Mouse (Mus musculus): Measurements from ENCODE around the gene Ncoa1.

The Ncoa1 gene

DNA sequence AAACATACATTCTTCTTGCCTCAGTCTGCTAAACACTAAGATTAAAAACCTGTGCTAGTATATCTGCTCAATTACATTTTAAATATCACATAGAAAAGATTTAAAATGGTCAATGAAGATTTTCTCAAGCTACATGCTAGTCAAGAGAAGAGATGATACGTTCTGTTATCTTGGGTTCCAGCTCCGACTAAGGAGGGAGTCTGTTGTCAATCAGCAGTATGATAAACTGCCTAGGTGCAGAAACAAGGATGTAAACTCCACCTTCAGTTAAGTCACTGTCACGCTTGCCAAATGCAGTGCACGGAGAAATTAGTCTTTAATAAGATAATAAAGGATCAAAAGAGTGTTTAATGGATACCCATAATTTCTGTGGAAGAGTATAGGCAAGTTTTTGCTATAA is 178.4 kb downstream of the Ncoa1 start:
- no peak for DNase-seq

DNA sequence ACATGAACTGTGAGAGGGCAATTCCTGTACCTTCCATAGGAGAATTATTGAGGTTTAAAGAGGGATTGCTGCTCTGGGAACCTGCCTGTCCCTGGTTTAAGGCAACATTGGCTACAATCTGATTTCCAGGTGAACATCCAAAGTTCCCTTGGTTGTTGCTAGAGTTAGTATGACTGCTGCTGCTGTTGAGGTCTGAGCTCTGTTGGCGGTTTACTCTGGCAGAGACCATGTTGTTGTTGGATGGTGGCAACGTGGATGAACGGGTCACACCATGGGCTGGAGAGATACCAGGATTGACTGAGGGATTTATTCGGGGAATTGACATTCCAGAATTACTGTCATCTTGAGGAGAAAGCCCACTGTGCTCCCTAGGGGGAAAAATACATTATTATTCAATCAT is 181.1 kb downstream of the Ncoa1 start:
- DNase-seq, result no peak

DNA sequence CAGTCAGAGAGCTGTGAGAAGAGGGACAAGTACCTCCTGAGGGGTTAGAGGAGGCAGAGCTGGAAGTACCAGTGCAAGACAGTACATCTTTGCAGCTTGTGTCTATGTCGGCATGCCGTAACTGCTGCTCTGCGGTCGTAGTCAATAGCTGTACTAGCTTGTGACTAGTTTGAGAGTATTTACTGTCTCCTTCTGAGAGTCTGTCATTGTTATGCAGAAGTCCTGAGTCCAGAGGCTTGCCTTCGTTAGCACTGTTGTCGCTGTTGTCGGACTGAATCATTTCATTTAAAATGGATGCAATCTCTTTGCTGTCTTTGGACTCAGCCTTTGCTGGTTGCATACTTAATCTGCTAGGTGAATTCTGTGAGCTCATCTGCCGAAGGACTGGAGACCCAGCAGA is 181.7 kb downstream of the Ncoa1 start:
- no peak for DNase-seq

DNA sequence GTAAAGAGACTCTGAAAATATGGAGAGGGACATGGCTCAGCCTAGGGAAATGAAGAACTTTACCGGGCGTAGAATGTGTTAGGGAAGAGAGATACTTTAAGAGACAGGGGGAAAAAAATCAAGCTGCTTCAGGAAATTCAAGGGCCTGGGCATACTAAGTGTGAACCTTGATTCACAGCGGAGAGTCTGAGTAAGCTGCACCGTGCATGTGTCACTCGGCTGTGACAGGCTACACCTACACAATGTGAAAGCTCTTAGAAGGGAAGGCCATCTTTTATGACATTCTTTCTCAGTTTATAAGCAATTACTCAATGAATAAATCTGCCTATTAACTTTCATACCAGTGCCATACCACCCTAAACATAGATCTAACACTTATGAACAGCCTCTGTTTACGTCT is 183.2 kb downstream of the Ncoa1 start:
- DNase-seq, result no peak

DNA sequence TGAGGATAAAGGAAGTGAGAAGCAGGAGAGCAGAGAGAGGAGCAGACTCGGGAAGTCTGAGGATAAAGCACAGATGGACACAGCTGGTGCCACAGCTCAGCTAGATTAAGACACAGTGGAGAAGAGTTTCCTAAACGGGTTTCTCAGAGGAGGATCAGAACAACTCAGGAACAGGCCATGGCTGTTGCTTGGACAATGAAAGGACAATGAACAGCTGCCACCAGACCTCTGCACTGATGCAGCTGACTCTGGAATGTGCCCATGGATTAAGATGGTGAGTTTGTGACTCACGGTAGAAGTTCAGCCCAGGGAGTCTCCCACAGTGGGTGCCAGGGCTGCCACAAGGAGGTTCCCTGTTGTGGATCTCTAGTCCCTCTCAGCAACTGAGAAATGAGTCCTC is 191.8 kb downstream of the Ncoa1 start:
- no peak for DNase-seq

DNA sequence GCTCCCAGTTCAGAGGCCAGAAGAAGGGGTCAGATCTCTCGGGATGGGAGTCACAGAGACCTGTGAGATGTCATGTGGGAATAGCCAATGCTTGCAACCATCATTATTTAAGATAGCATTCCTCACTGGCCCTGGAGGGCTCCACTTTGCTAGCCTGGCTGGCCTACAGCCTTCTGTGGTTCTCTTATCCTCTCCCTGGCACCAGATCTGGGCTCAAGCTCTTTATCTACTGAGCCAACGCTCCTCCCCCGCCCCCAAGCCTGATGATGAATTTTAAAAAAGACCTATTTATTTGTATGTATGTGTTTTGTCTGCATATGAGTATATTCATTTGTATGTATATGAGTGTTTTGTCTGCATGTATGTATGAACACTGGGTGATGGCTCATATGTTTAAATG is 197.1 kb downstream of the Ncoa1 start:
- DNase-seq, result no peak

DNA sequence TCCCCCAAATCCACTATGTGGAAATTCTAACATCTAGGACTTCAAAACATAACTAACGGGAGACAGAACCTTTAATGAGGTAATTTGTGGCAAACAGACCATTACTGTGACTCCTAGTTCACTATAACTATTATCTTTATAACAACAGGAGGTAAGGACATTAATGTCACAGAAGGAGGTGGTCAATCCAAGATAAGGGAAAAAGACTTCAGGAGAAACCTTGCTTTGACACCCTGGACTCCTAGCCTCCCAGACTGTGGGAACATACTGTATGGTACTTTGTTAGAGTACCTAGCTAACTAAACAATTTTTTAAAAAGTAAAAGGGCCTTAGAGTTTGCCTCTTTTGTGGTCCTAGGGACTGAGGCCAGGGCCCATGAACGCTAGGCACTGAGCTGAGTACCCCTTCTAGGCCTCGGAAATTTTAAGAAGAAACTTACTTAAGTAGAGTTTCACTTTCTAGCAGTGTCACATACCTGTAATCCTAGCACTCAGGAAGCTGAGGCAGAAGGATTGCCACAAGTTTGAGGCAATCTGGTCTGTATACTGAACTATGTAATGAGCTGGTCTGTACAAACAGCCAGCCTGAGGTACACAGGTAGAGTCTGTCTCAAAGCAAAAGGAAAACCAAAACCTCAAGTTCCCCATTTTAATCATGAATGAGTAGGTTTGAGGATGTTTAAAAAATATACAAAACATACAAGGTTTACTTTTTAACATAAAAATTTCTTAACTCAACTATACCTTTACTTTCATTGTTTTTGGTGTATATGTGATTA is 197.8 kb downstream of the Ncoa1 start:
- DNase-seq, result no peak

DNA sequence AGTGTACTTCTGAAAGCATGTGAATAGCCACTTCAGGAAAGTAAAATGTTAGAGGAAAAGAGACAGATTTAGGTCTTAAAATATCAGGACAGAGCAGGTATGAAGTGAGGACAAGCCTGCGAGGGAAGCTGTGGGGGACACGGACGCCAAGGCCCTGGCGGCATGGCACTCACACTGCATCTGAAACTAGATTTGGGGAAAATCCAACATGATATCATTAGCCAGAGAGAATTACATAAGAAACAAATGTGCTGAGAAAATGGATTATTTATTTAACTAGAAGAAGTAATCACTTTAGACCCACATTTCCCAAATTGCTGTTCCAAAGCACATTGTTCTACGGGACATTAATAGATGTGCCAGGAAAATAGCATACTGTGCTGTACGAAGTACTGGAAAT is 205.9 kb downstream of the Ncoa1 start:
- no peak for DNase-seq

DNA sequence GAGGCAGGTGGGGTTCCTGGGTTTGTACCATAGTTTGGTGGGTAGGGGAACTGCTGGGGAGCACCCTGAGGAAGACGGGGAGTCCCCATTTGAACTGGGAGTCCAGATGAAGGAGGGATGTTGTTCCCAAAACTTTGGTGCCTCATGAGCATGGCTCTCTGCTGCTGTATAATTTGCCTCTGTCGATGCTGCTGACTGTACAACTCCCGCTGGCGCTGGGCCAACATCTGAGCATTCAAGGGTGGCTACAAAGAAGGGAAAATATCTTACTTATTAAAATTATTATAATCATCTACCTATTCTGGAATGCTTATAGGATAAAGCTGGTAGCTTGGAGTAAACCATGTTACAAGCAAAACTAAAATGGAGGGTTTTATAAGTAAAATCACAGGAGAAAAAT is 209.2 kb downstream of the Ncoa1 start:
- DNase-seq, result peak in 1 of 2 experiments; percentile 42

DNA sequence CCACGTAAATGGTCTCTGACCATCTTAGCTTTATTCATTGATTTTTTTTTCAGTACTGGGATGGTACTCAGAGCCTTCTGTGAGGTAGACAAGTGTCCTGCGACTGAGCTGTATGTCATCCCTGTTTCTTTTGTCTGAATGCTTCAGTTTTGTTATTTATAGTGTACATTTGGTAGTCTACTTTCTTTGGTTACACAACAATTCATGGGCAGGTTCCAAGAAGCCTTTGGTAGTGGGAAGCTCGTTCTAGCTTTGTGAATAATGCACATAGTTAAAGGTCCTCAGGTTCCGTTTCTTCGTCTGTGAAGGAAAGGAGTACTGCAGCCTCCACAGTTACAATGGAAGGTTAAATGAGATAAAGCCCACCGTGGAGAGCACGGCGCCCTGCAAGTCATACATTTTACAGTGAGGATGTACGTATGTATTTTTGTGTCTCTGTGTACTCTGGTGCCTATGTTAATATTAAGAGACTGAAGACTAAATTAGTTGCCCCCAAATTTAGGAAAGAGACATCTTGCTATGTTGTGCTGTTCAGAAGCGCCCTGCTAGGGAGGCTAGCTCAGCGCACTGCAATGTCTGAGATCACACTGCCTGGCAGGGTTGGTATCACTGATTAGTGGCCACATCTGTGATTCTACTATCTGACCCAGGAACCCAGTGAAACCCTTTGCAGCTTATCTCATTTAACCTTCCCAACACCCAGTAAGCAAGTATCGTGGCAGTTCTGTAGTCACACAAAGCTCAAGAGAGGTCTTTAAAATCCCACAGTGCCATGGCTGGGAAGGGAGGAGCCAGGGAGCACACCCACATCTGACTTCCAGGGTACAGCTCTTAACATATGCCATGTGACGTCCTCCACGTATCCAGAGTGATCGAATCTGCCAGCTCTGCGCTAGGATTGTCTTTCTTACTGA is 224.0 kb downstream of the Ncoa1 start:
- DNase-seq, result no peak

DNA sequence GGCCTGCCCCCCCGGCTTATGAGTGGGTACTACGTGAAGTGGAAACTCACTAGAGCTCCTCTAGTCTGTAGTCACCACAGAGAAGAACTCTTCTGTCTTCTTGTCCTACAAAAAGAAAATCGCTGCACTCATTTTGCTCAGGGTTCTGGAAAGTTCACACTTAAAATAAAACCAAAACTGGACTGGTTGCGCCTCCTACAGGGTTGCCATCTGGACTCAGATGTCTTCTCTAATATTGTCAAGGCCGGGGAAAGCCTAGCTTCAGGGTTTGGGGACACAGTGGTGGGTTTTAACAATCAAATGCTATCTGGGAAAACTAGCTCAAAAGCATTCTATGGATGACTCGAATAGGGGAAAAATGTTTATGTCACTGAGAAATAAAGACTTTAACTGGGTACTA is 227.2 kb downstream of the Ncoa1 start:
- no peak for DNase-seq

DNA sequence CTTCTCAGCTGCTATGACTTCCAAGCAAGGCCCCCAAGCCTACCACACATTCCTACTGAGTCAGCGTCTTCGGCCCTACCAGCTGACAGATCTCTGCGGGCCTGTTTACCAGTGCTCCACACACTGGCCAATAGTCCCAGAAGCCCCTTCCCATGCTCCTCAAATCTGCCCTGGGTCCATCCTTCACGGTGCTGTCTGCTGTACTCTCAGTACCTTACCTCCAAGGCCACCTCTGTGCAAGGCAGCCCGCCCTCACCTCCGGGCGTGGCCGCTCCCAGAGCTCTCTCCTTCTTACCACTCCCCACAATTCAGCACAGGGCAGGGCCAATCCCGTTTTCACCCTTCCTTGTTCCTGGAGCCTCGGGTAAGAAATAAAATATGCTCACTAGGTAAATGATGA is 231.2 kb downstream of the Ncoa1 start:
- no peak for DNase-seq

DNA sequence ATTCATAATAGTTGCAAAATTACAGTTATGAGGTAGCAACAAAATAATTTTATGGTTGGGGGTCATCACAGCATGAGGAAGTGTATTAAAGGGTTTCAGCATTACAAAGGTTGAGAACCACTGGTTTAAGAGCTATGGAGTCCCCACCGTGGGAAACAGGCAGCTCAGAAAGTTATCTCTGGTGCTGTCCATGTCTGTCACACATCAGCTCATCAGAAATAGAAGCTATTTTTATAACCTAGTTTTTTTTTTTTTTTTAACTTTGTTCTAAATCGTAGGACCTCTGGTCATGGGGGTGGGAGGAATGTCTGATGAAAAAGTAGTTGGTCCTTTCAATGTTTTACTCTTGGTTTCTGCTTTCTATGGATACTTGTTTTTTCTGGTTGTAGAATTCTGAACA is 233.2 kb downstream of the Ncoa1 start:
- no peak for DNase-seq

DNA sequence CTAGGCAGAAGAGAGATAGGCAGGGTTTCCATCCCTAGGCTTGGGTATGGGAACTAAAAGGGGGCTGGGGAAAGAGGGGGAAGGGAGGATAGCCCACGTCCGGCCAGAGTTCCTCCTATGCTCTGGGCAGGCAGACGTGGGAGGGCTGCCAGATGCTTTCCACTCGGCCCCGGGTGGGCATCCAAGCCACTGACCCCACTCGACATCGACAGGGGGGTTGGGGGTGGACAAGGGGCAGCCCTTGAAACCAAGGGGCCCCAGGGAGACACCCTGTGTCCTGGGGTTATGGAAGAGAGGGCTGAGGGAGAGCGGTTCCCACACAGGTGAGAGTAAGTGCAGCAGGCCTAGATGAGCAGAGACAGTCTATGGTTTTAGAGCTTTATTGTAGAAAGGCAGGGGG is 236.7 kb downstream of the Ncoa1 start:
- peak in 1 of 2 experiments; percentile 34 for DNase-seq

DNA sequence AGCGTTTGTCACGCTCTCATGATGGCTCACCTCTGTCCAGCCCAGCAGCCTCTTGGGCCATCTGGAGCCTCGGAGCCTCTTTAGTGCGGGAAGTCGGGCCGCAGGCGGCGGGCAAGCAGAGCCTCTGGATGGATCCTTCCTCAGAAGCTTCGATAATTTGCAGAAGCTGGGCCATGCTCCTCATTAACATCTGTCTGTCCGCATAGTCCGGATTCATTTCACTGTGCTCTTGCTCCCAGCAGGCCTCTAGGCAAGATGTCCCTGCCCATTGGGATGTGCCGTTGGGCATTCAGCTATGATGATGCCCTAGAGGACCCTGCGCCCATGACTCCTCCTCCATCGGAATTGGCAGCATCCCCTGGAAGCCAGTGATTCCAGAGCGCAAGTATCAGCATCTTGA is 239.5 kb downstream of the Ncoa1 start:
- no peak for DNase-seq

DNA sequence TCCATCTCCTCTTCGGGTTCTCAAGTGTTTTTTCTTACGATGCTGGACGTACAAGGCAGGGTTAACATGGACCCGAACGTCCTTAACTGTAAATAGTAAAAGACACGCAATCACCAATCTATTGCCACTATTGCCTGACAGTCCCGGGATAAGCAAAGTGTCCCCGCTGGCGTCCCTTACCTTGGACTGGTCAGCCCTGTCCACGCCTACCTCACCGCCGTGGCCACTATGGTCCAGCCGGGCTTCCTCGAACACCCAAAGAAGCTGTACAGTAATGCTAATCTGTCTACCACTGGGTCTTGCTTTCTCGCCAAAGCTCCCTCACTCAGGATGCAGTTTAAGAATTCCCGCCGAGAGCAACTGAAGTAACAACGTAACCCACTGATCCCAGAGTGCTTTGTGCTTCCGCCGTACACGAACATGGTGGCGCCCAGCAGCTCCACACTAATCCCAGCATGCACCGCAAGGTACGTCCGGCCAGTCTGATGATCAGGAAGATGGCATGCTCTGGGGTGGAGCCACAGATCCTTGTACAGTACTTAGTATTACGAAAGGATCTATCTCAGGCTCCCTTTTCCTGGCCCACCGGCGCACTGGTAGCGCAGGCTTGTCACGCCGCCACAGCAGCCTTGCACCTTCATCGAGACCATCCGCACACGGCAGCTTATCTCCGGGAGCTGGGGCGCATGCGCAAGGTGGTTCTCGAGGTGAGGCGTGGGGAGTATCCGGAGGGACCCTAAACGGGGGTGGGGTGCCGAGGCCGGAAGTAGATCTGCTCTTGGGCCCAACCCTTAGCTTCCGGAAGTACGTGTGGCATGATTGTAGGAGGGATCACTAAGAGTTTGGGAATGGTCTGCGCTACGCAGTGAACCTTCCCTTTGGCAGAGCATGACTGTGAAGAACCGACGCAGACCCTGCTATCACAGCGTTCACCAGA is 243.1 kb downstream of the Ncoa1 start, which contains the start of the genes Ptrhd1 and Cenpo:
TSS of gene Ptrhd1 (plus strand) at position 456 of the 937 bp plus-strand sequence.
TSS of gene Cenpo (minus strand) at position 723 of the 937 bp plus-strand sequence.
- peak; percentile 97 for DNase-seq

DNA sequence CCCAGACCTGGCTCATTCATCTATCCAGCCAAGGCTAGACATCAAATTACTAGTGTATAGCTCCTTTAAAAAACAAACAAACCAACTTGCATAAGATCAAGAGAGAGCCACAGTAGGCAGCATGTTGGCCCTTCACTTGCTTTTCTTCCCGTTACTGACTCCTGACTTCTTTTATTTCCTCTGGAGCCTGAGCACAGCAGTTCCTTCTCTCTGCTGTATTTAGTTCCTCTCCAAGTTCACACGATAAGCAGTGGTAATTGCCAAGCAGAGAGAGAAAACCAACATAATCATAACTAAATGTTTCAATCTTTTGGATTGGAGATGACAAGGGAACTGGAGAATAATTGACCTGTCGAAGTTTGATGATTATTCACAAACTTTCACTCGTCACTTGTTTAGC is 244.2 kb downstream of the Ncoa1 start:
- no peak for DNase-seq

DNA sequence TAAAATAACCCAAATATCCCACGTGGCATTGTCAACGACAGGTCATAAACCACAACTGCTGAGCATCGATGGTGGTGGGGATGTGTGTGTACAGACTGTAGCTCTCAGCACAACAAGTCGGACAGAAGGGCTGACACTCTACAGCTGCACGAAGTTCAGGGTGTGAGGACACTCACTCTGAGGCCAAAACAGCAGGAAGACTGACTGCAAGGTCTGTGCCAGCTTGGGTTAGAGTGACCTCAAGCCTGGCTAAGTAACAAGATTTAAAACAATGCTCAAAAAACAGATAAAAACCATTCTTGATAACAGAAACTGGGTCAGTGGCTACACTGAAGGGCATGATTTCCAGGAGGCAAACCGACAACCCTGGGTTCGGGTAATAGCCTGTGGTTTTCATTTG is 246.8 kb downstream of the Ncoa1 start:
- DNase-seq, result no peak

DNA sequence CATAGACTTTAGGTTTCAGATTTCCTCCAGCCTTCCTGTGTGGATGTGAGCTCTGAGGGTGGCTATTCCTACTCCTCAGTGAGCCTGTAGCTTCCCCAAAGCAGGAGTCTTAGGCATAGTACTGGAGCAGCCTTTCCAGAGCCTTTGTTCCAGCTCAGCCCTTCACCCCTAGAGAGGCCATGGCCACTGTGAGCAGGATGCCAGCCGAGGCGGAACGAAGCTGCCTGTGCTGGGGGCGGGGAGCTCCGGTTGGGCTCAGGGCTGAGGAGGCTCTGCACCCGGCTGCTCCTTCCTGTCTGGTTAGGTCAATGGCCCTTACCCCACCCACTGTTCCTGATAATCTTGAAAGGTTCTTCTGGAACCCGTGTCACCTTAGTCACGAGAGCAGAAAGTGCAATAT is 264.1 kb downstream of the Ncoa1 start:
- peak; percentile 36 to 65 for DNase-seq

DNA sequence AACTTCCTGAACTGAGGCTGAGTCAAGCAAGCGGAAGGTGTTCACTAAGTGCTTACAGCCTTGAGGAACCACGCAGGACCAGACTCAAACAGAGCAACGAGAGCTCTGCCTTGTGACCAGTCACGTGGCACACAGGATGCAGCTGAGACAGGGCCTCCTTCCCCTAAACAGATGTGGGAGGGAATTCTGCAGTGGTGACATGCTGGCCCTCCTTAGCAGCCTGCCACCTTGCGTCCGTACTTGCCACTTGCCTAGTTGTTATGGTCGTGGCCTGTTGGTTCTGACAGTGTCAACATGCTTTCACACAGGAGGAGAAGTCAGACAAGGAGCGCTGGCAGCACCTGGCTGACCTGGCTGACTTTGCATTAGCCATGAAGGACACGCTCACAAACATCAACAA is 265.8 kb downstream of the Ncoa1 start:
- peak in 1 of 2 experiments; percentile 47 for DNase-seq

DNA sequence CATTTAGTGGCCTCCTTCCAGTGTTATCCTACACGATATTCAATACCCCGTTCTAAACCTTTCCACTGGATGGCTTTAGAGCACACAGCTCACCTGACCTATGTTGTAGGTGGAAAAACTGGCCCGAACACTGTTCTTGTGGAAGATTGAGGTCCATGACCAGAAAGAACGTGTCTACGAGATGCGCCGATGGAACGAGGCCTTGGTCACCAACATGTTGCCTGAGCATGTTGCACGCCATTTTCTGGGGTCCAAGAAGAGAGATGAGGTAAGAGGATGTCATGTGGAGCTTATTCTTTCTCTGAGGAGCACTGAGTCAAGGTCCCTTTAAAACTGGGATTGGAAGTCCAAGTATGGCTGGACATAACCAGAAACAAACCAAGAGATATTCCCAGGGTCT is 267.8 kb downstream of the Ncoa1 start:
- peak in 1 of 2 experiments; percentile 22 for DNase-seq

DNA sequence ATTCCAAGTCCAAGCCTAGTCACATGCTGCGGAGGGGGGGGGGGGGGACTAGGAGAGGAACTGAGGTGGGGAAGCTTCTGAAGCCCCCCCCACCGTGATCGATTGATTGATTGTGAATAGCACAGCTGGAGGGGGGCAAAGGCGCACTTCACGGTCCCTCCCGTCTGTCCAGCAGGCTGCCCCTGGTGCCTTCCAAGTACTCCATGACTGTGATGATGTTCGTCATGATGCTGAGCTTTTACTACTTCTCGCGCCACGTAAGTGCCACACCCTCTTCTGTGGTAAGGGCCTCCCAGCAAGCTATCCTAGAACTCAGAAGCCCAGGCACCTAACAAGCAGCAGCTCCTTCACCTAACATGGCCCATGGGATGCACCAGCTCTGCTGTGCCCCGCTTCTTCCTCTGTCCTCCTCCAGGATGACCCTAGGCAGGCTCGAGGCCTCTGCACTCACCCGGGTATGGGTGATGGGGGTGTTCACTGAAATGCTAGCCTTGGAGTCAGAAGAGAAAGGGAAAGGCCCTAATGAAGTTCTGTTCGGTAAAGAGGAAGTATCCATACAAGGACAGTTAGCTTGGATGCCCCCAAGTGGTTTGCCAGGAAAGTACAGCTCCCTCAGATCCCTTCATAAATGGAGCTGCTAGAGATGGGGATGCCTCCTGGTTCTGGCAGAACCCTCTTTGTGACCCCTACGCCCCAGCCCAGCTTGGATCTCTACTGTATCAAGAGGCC is 268.4 kb downstream of the Ncoa1 start:
- peak; percentile 59 to 71 for DNase-seq

Data from kidney, postnatal 25 days (tissue).